Comparison of ENCODE assay signal across 21 mouse cellular contexts in the genomic region with DNA sequence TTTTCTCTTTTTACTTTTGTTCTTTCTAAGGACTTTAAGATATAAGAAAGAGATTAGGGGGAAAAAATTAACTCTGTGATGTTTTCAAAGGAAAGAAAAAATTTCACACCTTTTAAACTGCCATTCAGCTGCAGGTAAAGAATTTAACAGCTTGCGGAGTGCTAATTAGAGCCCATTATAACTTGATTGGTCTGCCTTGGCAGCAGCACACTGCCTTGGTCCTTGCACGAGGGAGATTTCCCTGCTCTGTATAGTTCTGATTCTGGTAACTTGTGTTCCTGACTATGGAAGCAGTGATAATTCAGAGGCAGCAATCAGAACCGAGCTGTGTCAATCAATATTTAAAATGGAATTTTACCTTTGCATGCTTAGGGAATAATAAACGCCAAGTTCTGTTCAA.
A peak's percentile ranks its signal among the peaks of the same experiment; 100 is the strongest.
DNase-seq lines count a peak whose midpoint lies in the region; ATAC-seq lines count a peak whose summit lies in the region.
"Had no signal": no experiment of that assay in that cellular context is flagged by ENCODE, and none has a peak within 500 bp of the region (broad histone marks: within the 10 kb centered on the region; RNA-seq: fewer than 3 reads in every experiment).

No protein-coding gene starts in this region.

- no peaks in the 10 kb centered on the region for H3K27me3 ChIP-seq in forebrain, embryonic 12.5 days
- no peaks in the 10 kb centered on the region for H3K27me3 ChIP-seq in forebrain, embryonic 10.5 days (ENCODE audit: poor library complexity, severe bottlenecking)
- no peaks in the 10 kb centered on the region for H3K27me3 ChIP-seq in forebrain, embryonic 13.5 days
- no peaks in the 10 kb centered on the region for H3K27me3 ChIP-seq in forebrain, embryonic 15.5 days
- H3K27me3 ChIP-seq: embryonic facial prominence, embryonic 13.5 days; embryonic facial prominence, embryonic 15.5 days had no signal

- WGBS in forebrain, embryonic 12.5 days: 42% methylated on average over 4 of the region's 4 CpGs
- 68% methylated on average over 4 of the region's 4 CpGs for WGBS in forebrain, embryonic 10.5 days
- 32% methylated on average over 4 of the region's 4 CpGs for WGBS in forebrain, embryonic 13.5 days
- 28% methylated on average over 4 of the region's 4 CpGs for WGBS in forebrain, embryonic 15.5 days

- no peak overlapping the region for H3K4me3 ChIP-seq in forebrain, embryonic 12.5 days (replicated peaks)
- no peak overlapping the region for H3K4me3 ChIP-seq in forebrain, embryonic 10.5 days
- no peak overlapping the region for H3K4me3 ChIP-seq in forebrain, embryonic 13.5 days
- no peak overlapping the region for H3K4me3 ChIP-seq in forebrain, embryonic 15.5 days
- H3K4me3 ChIP-seq: embryonic facial prominence, embryonic 13.5 days; embryonic facial prominence, embryonic 15.5 days; erythroblast, embryonic 14.5 days had no signal

- H3K9me3 ChIP-seq in forebrain, embryonic 12.5 days: no peaks in the 10 kb centered on the region
- H3K9me3 ChIP-seq in forebrain, embryonic 10.5 days: no peaks in the 10 kb centered on the region
- no peaks in the 10 kb centered on the region for H3K9me3 ChIP-seq in forebrain, embryonic 13.5 days (replicated peaks)
- H3K9me3 ChIP-seq in forebrain, embryonic 15.5 days: no peaks in the 10 kb centered on the region
- H3K9me3 ChIP-seq: embryonic facial prominence, embryonic 13.5 days; embryonic facial prominence, embryonic 15.5 days had no signal

- H3K27ac ChIP-seq in forebrain, embryonic 12.5 days: no peak overlapping the region
- H3K27ac ChIP-seq in forebrain, embryonic 10.5 days: no peak overlapping the region
- H3K27ac ChIP-seq in forebrain, embryonic 13.5 days: no peak overlapping the region
- H3K27ac ChIP-seq in forebrain, embryonic 15.5 days (replicated peaks): no peak overlapping the region
- H3K27ac ChIP-seq: embryonic facial prominence, embryonic 13.5 days; embryonic facial prominence, embryonic 15.5 days had no signal

- no peak overlapping the region for H3K9ac ChIP-seq in forebrain, embryonic 12.5 days
- no peak overlapping the region for H3K9ac ChIP-seq in forebrain, embryonic 13.5 days
- no peak overlapping the region for H3K9ac ChIP-seq in forebrain, embryonic 15.5 days (replicated peaks)
- H3K9ac ChIP-seq: embryonic facial prominence, embryonic 13.5 days; embryonic facial prominence, embryonic 15.5 days had no signal

- peak; percentile 88; the same call in 1 of the 2 replicates for ATAC-seq in forebrain, embryonic 12.5 days (ENCODE audit: low FRiP score)
- peak; percentile 78 for ATAC-seq in forebrain, embryonic 13.5 days
- ATAC-seq in forebrain, embryonic 15.5 days (replicated peaks): peak; percentile 87
- ATAC-seq: activated CD4-positive, CD25-positive, alpha-beta regulatory T cell, adult 4 months had no signal

- H3K4me2 ChIP-seq in forebrain, embryonic 12.5 days: no peak overlapping the region
- no peak overlapping the region for H3K4me2 ChIP-seq in forebrain, embryonic 13.5 days
- H3K4me2 ChIP-seq in forebrain, embryonic 15.5 days (replicated peaks): no peak overlapping the region
- H3K4me2 ChIP-seq: embryonic facial prominence, embryonic 13.5 days; embryonic facial prominence, embryonic 15.5 days had no signal

- no peaks in the 10 kb centered on the region for H3K36me3 ChIP-seq in forebrain, embryonic 12.5 days (replicated peaks)
- H3K36me3 ChIP-seq in forebrain, embryonic 10.5 days (replicated peaks): no peaks in the 10 kb centered on the region
- no peaks in the 10 kb centered on the region for H3K36me3 ChIP-seq in forebrain, embryonic 13.5 days (ENCODE audit: poor library complexity, severe bottlenecking)
- H3K36me3 ChIP-seq in forebrain, embryonic 15.5 days: no peaks in the 10 kb centered on the region
- H3K36me3 ChIP-seq: embryonic facial prominence, embryonic 13.5 days; embryonic facial prominence, embryonic 15.5 days had no signal

- DNase-seq in forebrain, embryonic 10.5 days (ENCODE audit: extremely low spot score, low spot score): no peak
- DNase-seq in left cerebral cortex, adult 11 months (ENCODE audit: low spot score): no peak
- no peak for DNase-seq in right cerebral cortex, postnatal 10 days (ENCODE audit: low spot score in 2 of 2)
- no peak for DNase-seq in gastrocnemius, postnatal 4 days (ENCODE audit: low spot score in 2 of 2)
- DNase-seq: adrenal gland, adult 8-10 months; adrenal gland, postnatal 14 days; adrenal gland, postnatal 36 days; cerebellum, adult 11 months; cerebellum, adult 18-20 months; cerebellum, adult 8-10 months; cerebellum, adult 9-11 months; cerebellum, postnatal 14 days; cerebellum, postnatal 36 days; embryo, embryonic 11 days had no signal

- H3K4me1 ChIP-seq in forebrain, embryonic 12.5 days: no peaks in the 10 kb centered on the region
- H3K4me1 ChIP-seq in forebrain, embryonic 10.5 days: no peaks in the 10 kb centered on the region
- H3K4me1 ChIP-seq in forebrain, embryonic 13.5 days: peaks cover 4% of the 10 kb centered on the region; the same call in 1 of the 2 replicates
- H3K4me1 ChIP-seq in forebrain, embryonic 15.5 days: peaks cover 5% of the 10 kb centered on the region
- H3K4me1 ChIP-seq: embryonic facial prominence, embryonic 13.5 days; embryonic facial prominence, embryonic 15.5 days had no signal
